ENCODE assay signal across 12 mouse cellular contexts in genomic region chr5:138086842-138087241, GRCm38 (mm10). TPM values are rescaled to one million over a fixed set of nuclear protein-coding genes. Genes with fewer than 3 reads are reported as not detected.
DNase-seq lines count a peak whose midpoint lies in the region; ATAC-seq and TF ChIP-seq lines count a peak whose summit lies in the region.
"Had no signal": no experiment of that assay in that cellular context is flagged by ENCODE, and none has a peak within 500 bp of the region (broad histone marks: within the 10 kb centered on the region; RNA-seq: fewer than 3 reads in every experiment).

No protein-coding gene starts in this region.

- H3K36me3 ChIP-seq in heart, embryonic 15.5 days, result no peaks in the 10 kb centered on the region
- peaks cover 15% of the 10 kb centered on the region for H3K36me3 ChIP-seq in forebrain, embryonic 12.5 days (replicated peaks)
- no peaks in the 10 kb centered on the region for H3K36me3 ChIP-seq in intestine, postnatal 0 days (ENCODE audit: control insufficient read depth, insufficient read depth)
- H3K36me3 ChIP-seq in midbrain, embryonic 16.5 days (ENCODE audit: control insufficient read depth, insufficient read depth, low read length), result no peaks in the 10 kb centered on the region; the same call in 1 of the 2 replicates

- H3K27me3 ChIP-seq in heart, embryonic 15.5 days, result no peaks in the 10 kb centered on the region
- peaks cover 1% of the 10 kb centered on the region; the same call in 1 of the 2 replicates for H3K27me3 ChIP-seq in forebrain, embryonic 12.5 days
- no peaks in the 10 kb centered on the region for H3K27me3 ChIP-seq in intestine, postnatal 0 days (replicated peaks; ENCODE audit: control insufficient read depth, insufficient read depth, low read length)
- H3K27me3 ChIP-seq in midbrain, embryonic 16.5 days (ENCODE audit: control insufficient read depth, insufficient read depth, low read depth, low read length), result no peaks in the 10 kb centered on the region

- intact Hi-C loops in left cerebral cortex, postnatal 14 days (cut with DNase I), result no loop called here

- WGBS in heart, embryonic 15.5 days, result 84% methylated on average over 3 of the region's 3 CpGs
- 87% methylated on average over 3 of the region's 3 CpGs for WGBS in forebrain, embryonic 12.5 days
- WGBS in intestine, postnatal 0 days, result 60% methylated on average over 3 of the region's 3 CpGs
- 76% methylated on average over 3 of the region's 3 CpGs for WGBS in midbrain, embryonic 16.5 days

- ATAC-seq in heart, embryonic 15.5 days (replicated peaks; ENCODE audit: insufficient number of reproducible peaks, insufficient read depth, low FRiP score, low read depth), result no peak
- ATAC-seq in forebrain, embryonic 12.5 days (ENCODE audit: low FRiP score), result no peak
- no peak for ATAC-seq in intestine, postnatal 0 days
- ATAC-seq in midbrain, embryonic 16.5 days, result no peak
- ATAC-seq: inflammation-experienced regulatory T-cells, adult 6 months had no signal

- no peak overlapping the region for H3K9ac ChIP-seq in heart, embryonic 15.5 days
- H3K9ac ChIP-seq in forebrain, embryonic 12.5 days, result 0 out of 2 replicates have a peak overlapping the region, but pooled peaks have one; percentile 97
- no peak overlapping the region for H3K9ac ChIP-seq in intestine, postnatal 0 days (ENCODE audit: low read depth, low read length)
- H3K9ac ChIP-seq in midbrain, embryonic 16.5 days (ENCODE audit: low read depth, low read length), result no peak overlapping the region

- no peaks in the 10 kb centered on the region for H3K9me3 ChIP-seq in heart, embryonic 15.5 days (replicated peaks)
- no peaks in the 10 kb centered on the region for H3K9me3 ChIP-seq in forebrain, embryonic 12.5 days
- H3K9me3 ChIP-seq in intestine, postnatal 0 days (ENCODE audit: control insufficient read depth), result no peaks in the 10 kb centered on the region
- H3K9me3 ChIP-seq in midbrain, embryonic 16.5 days (replicated peaks; ENCODE audit: control insufficient read depth, low read length, poor library complexity, severe bottlenecking), result no peaks in the 10 kb centered on the region

- H3K4me3 ChIP-seq in heart, embryonic 15.5 days, result no peak overlapping the region
- peak overlapping the region; percentile 89; the same call in 1 of the 2 replicates for H3K4me3 ChIP-seq in forebrain, embryonic 12.5 days (replicated peaks)
- H3K4me3 ChIP-seq in intestine, postnatal 0 days (ENCODE audit: low read depth, low read length), result no peak overlapping the region
- H3K4me3 ChIP-seq in midbrain, embryonic 16.5 days (ENCODE audit: low read depth, low read length), result peak overlapping the region; percentile 16; the same call in 1 of the 2 replicates

- peaks cover 7% of the 10 kb centered on the region for H3K4me1 ChIP-seq in heart, embryonic 15.5 days (replicated peaks)
- peaks cover 26% of the 10 kb centered on the region for H3K4me1 ChIP-seq in forebrain, embryonic 12.5 days
- peaks cover 7% of the 10 kb centered on the region; the same call in 1 of the 2 replicates for H3K4me1 ChIP-seq in intestine, postnatal 0 days (replicated peaks; ENCODE audit: control insufficient read depth, insufficient read depth, low read length)
- peaks cover 29% of the 10 kb centered on the region for H3K4me1 ChIP-seq in midbrain, embryonic 16.5 days (ENCODE audit: control insufficient read depth, insufficient read depth, low read length)

- no peak overlapping the region for H3K27ac ChIP-seq in heart, embryonic 15.5 days
- H3K27ac ChIP-seq in forebrain, embryonic 12.5 days, result no peak overlapping the region
- no peak overlapping the region for H3K27ac ChIP-seq in intestine, postnatal 0 days (ENCODE audit: low read depth, low read length)
- H3K27ac ChIP-seq in midbrain, embryonic 16.5 days (ENCODE audit: low read length), result no peak overlapping the region

- no peak for DNase-seq in heart, adult 18-20 months
- no peak for DNase-seq in natural killer cell, adult 2 months (ENCODE audit: low spot score in 2 of 2)
- DNase-seq in left cerebral cortex, postnatal 14 days (ENCODE audit: low spot score in 2 of 2), result no peak
- DNase-seq in yolk sac, embryonic 10.5 days (ENCODE audit: low spot score), result no peak
- DNase-seq: embryo, embryonic 11 days; lung, adult 2 months had no signal

- no peak for TF ChIP-seq CTCF in intestine, postnatal 0 days (IDR thresholded peaks at IDR 0.05; ENCODE audit: low read depth)

- H3K4me2 ChIP-seq in heart, embryonic 15.5 days, result peak overlapping the region; percentile 73; the same call in 1 of the 2 replicates
- H3K4me2 ChIP-seq in forebrain, embryonic 12.5 days, result peak overlapping the region; percentile 73
- peak overlapping the region; percentile 71; the same call in 1 of the 2 replicates for H3K4me2 ChIP-seq in intestine, postnatal 0 days (replicated peaks; ENCODE audit: low read depth)
- peak overlapping the region; percentile 89 for H3K4me2 ChIP-seq in midbrain, embryonic 16.5 days (ENCODE audit: low read length)

RNA-seq across cellular contexts. Expression of gene Zkscan1, which starts 2.0 kb away (rescaled TPM):
- 8.4 and 10.2 TPM in 2 replicates for polyA plus RNA-seq in heart, embryonic 15.5 days (2015; fragmentation: Nextera tagmentation; extraction: Ambion mirVana)
- 10 to 100 TPM; 14.3 to 17.3 TPM for total RNA-seq in heart, adult 18-20 months (2021)
- 36.2 and 39.4 TPM in 2 replicates for polyA plus RNA-seq in forebrain, embryonic 12.5 days (2016; fragmentation: Nextera tagmentation; extraction: Ambion mirVana)
- 5.6 and 6.5 TPM in 2 replicates for polyA plus RNA-seq in intestine, postnatal 0 days (2015; fragmentation: Nextera tagmentation; extraction: Ambion mirVana)
- 22.7 and 25.4 TPM in 2 replicates for polyA plus RNA-seq in midbrain, embryonic 16.5 days (2015; fragmentation: Nextera tagmentation; extraction: Ambion mirVana)
- 10 to 100 TPM; 39.2 to 40.4 TPM for total RNA-seq in left cerebral cortex, postnatal 14 days (2021)

RNA-seq across cellular contexts. Expression of gene Zscan21, which starts 29.9 kb away (rescaled TPM):
- polyA plus RNA-seq in heart, embryonic 15.5 days (2015; fragmentation: Nextera tagmentation; extraction: Ambion mirVana), result 31.2 and 45.8 TPM in 2 replicates
- total RNA-seq in heart, adult 18-20 months (2021), result 10 to 100 TPM; 11.4 to 13.6 TPM
- 101 and 103 TPM in 2 replicates for polyA plus RNA-seq in forebrain, embryonic 12.5 days (2016; fragmentation: Nextera tagmentation; extraction: Ambion mirVana)
- polyA plus RNA-seq in intestine, postnatal 0 days (2015; fragmentation: Nextera tagmentation; extraction: Ambion mirVana), result 17.9 and 19.2 TPM in 2 replicates
- 85.4 and 96.0 TPM in 2 replicates for polyA plus RNA-seq in midbrain, embryonic 16.5 days (2015; fragmentation: Nextera tagmentation; extraction: Ambion mirVana)
- 10 to 100 TPM; 16.1 to 16.4 TPM for total RNA-seq in left cerebral cortex, postnatal 14 days (2021)

RNA-seq across cellular contexts. Expression of gene Smok3c, which starts 33.8 kb away (rescaled TPM):
- polyA plus RNA-seq in heart, embryonic 15.5 days (2015; fragmentation: Nextera tagmentation; extraction: Ambion mirVana), result not detected in 2 replicates
- not detected for total RNA-seq in heart, adult 18-20 months (2021)
- not detected in 2 replicates for polyA plus RNA-seq in forebrain, embryonic 12.5 days (2016; fragmentation: Nextera tagmentation; extraction: Ambion mirVana)
- polyA plus RNA-seq in intestine, postnatal 0 days (2015; fragmentation: Nextera tagmentation; extraction: Ambion mirVana), result not detected in 2 replicates
- polyA plus RNA-seq in midbrain, embryonic 16.5 days (2015; fragmentation: Nextera tagmentation; extraction: Ambion mirVana), result not detected in 2 replicates
- not detected for total RNA-seq in left cerebral cortex, postnatal 14 days (2021)
- polyA plus RNA-seq: inflammation-experienced regulatory T-cells, adult 6 months; lung, adult 2 months; spleen, adult 2 months had no signal

Comparison
In these comparisons a context has a peak if more than half of its experiments do, and no peak if none do; other contexts are left out.
1. H3K4me3 ChIP-seq: peak in forebrain, embryonic 12.5 days (single experiment) and midbrain, embryonic 16.5 days (single experiment); none in heart, embryonic 15.5 days (single experiment) and intestine, postnatal 0 days (single experiment).
2. Peak in every context shown above with its lines, with median percentiles within 50 percentile points of each other: H3K4me2 ChIP-seq.